Mouse (Mus musculus) layer of hippocampus, adult 8-10 months (tissue): Measurements from ENCODE around the gene Dennd6b. TPM values are rescaled to one million over a fixed set of nuclear protein-coding genes. Genes with fewer than 3 reads are reported as not detected.
A peak's percentile ranks its signal among the peaks of the same experiment; 100 is the strongest.

ENCODE experiments used
- DNase-seq, 2 experiments: peaks; one replicate each; pipeline ENCODE4 v3.0.0; 2022; ENCODE audit warnings: low spot score in 2 of 2
- total RNA-seq, 4 experiments: library from RNA; stranded (reverse); gene quantifications; 2 replicates each; pipeline ENCODE4 v1.2.4; 2022

Gene Dennd6b
- 10 to 100 TPM; 38.9 to 52.1 (median 45.1) TPM for total RNA-seq

- DNase-seq = peak; percentile 96
Measured at GRCm38 (mm10) chr15:89196313-89196706, at the start of gene Dennd6b. Dennd6b (minus strand) TSS chr15:89196496.

GRCm38 (mm10) chr15:89241025-89241424 lies 44.7 kb upstream of the Dennd6b start:
- DNase-seq = no peak

GRCm38 (mm10) chr15:89239751-89240392 lies 43.6 kb upstream of the Dennd6b start:
- no peak for DNase-seq

- no peak for DNase-seq
Measured at GRCm38 (mm10) chr15:89234052-89234451, 37.8 kb upstream of the Dennd6b start.

GRCm38 (mm10) chr15:89233586-89233985 lies 37.3 kb upstream of the Dennd6b start:
- peak in 1 of 2 experiments; percentile 34 for DNase-seq

GRCm38 (mm10) chr15:89215611-89216233 lies 19.4 kb upstream of the Dennd6b start:
- DNase-seq = no peak

- no peak for DNase-seq
Measured at GRCm38 (mm10) chr15:89214953-89215352, 18.7 kb upstream of the Dennd6b start.

- DNase-seq = no peak
Measured at GRCm38 (mm10) chr15:89213517-89213916, 17.2 kb upstream of the Dennd6b start.

- DNase-seq = no peak
Measured at GRCm38 (mm10) chr15:89212495-89212894, 16.2 kb upstream of the Dennd6b start.

GRCm38 (mm10) chr15:89211716-89212461 lies 15.6 kb upstream of the Dennd6b start:
- no peak for DNase-seq

- peak; percentile 57 to 61 for DNase-seq
Measured at GRCm38 (mm10) chr15:89210915-89211715, 14.8 kb upstream of the Dennd6b start, which contains the start of gene Ppp6r2. Ppp6r2 (plus strand) TSS chr15:89211553.

- peak; percentile 67 to 83 for DNase-seq
Measured at GRCm38 (mm10) chr15:89209886-89210761, 13.8 kb upstream of the Dennd6b start.

- DNase-seq = no peak
Measured at GRCm38 (mm10) chr15:89207457-89207856, 11.2 kb upstream of the Dennd6b start.

GRCm38 (mm10) chr15:89197056-89197455 lies 760 bp upstream of the Dennd6b start:
- no peak for DNase-seq

GRCm38 (mm10) chr15:89195690-89196312 lies 495 bp downstream of the Dennd6b start:
- DNase-seq = peak; percentile 83 to 86

GRCm38 (mm10) chr15:89195261-89195681 lies 1.0 kb downstream of the Dennd6b start:
- no peak for DNase-seq

- peak in 1 of 2 experiments; percentile 6 for DNase-seq
Measured at GRCm38 (mm10) chr15:89184937-89185227, 11.4 kb downstream of the Dennd6b start.

GRCm38 (mm10) chr15:89184141-89184936 lies 12.0 kb downstream of the Dennd6b start:
- DNase-seq = peak in 1 of 2 experiments; percentile 18

GRCm38 (mm10) chr15:89182842-89183241 lies 13.5 kb downstream of the Dennd6b start:
- DNase-seq = no peak
